Mouse (Mus musculus): Measurements from ENCODE around the gene Art3.

DNA sequence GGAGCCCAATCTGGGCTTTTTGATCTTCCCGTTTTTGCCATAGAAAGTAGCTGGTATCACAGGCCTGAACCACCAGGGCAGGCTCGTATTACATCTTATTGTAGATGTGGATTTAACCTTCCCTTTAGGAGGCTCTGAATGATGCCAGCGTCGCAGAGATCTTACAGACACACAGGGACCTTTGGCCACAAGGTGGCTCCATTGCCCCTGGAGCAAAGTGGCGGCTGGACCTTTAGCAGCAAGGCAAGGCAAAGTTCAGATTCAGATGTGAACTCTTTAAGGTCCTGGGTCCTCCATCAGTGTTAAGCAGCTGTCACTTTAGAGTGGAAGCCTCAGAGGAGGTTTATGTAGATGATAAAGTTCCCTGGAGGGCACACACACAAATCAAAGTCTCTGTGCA is 129.7 kb downstream of the Art3 start:
- TF ChIP-seq CTCF (IDR thresholded peaks at IDR 0.05; ENCODE audit: control insufficient read depth, insufficient read depth, low read length) (peak; percentile 83), POLR2A (IDR thresholded peaks at IDR 0.05; ENCODE audit: borderline replicate concordance, control insufficient read depth, low read depth, low read length) (no peak)
